Mouse (Mus musculus) liver, postnatal 0 days (tissue): Measurements from ENCODE around the gene Mier2.

Experiments used
- CTCF ChIP-seq: sonication (generic); IDR thresholded peaks from 2 replicates; pipeline ENCODE4 v1.5.1; 2016; ENCODE audit warnings: antibody characterized with exemption, low read depth
- EP300 ChIP-seq: IDR thresholded peaks from 2 replicates; pipeline ENCODE4 v1.6.1; 2016; ENCODE audit warnings: antibody characterized with exemption, low read depth, mild to moderate bottlenecking

- no peak for TF ChIP-seq CTCF
- TF ChIP-seq EP300, result no peak
Observed at GRCm38 (mm10) chr10:79574796-79575195, 19.8 kb upstream of the Mier2 start.
